Mouse (Mus musculus) embryonic facial prominence, embryonic 13.5 days (tissue): Measurements from ENCODE around the gene Coro7. TPM values are rescaled to one million over a fixed set of nuclear protein-coding genes. Genes with fewer than 3 reads are reported as not detected.

ENCODE experiments used
- ATAC-seq: fragments of 200-750 bp; cut with Nextera tagmentation; 2 replicates; pipeline ENCODE4 v1.8.0; 2017; ENCODE audit warnings: low read depth; ENCODE audit not compliant: insufficient number of reproducible peaks, insufficient read depth, low FRiP score, low TSS enrichment
- H3K27ac ChIP-seq: fragments of 300-500 bp; sonication (generic); 2 replicates; pipeline ENCODE4 v1.5.1; 2015; ENCODE audit warnings: moderate library complexity, mild to moderate bottlenecking, inconsistent platforms
- H3K27me3 ChIP-seq: fragments of 300-500 bp; sonication (generic); 2 replicates; pipeline ENCODE4 v1.6.1; 2015; ENCODE audit warnings: mild to moderate bottlenecking, inconsistent platforms
- H3K36me3 ChIP-seq: fragments of 300-500 bp; sonication (generic); 2 replicates; pipeline ENCODE4 v1.6.1; 2015; ENCODE audit warnings: mild to moderate bottlenecking, inconsistent platforms
- H3K4me1 ChIP-seq: fragments of 300-500 bp; sonication (generic); 2 replicates; pipeline ENCODE4 v1.6.1; 2015; ENCODE audit warnings: inconsistent platforms
- H3K4me2 ChIP-seq: fragments of 300-500 bp; sonication (generic); 2 replicates; pipeline ENCODE4 v1.6.1; 2015; ENCODE audit warnings: moderate library complexity, mild to moderate bottlenecking, inconsistent platforms
- H3K4me3 ChIP-seq: fragments of 300-500 bp; sonication (generic); 2 replicates; pipeline ENCODE4 v1.5.1; 2015; ENCODE audit warnings: mild to moderate bottlenecking, inconsistent platforms
- H3K9ac ChIP-seq: fragments of 300-500 bp; sonication (generic); 2 replicates; pipeline ENCODE4 v1.6.1; 2015; ENCODE audit warnings: mild to moderate bottlenecking, inconsistent platforms
- H3K9me3 ChIP-seq: fragments of 300-500 bp; sonication (generic); 2 replicates; pipeline ENCODE4 v1.6.1; 2016; ENCODE audit warnings: inconsistent platforms
- WGBS: fragments of 180-500 bp; shearing (Covaris S2); methylation state at CpG from one replicate; pipeline ENCODE4 v1.1.7; 2015; ENCODE audit warnings: mixed read lengths; 5-methylcytosine and 5-hydroxymethylcytosine counted together
- polyA plus RNA-seq: library from polyadenylated mRNA; unstranded; fragments of >200 nt; fragmentation: Nextera tagmentation; extraction: Ambion mirVana; gene quantifications from 2 replicates; pipeline ENCODE4 v1.2.1, GENCODE M21; 2015

The Coro7 gene
- polyA plus RNA-seq, 1 experiment from 2014 or later = 16.9 TPM

GRCm38 (mm10) chr16:4633661-4634060 lies 45.9 kb downstream of the Coro7 start:
- Histone ChIP-seq H3K27ac (no peak overlapping the region), H3K4me2 (no peak overlapping the region), H3K36me3 (peaks cover 34% of the 10 kb centered on the region), H3K4me1 (peaks cover 10% of the 10 kb centered on the region; the same call in 1 of the 2 replicates), H3K9me3 (no peaks in the 10 kb centered on the region), H3K9ac (no peak overlapping the region), H3K4me3 (no peak overlapping the region), H3K27me3 (no peaks in the 10 kb centered on the region)
- no peak for ATAC-seq
- WGBS = 87% methylated on average over 3 of the region's 3 CpGs

- Histone ChIP-seq H3K27me3 (no peaks in the 10 kb centered on the region), H3K4me2 (no peak overlapping the region), H3K4me1 (peaks cover 10% of the 10 kb centered on the region; the same call in 1 of the 2 replicates), H3K36me3 (peaks cover 42% of the 10 kb centered on the region), H3K9me3 (no peaks in the 10 kb centered on the region), H3K9ac (0 out of 2 replicates have a peak overlapping the region, but pooled peaks have one; percentile 6), H3K4me3 (no peak overlapping the region), H3K27ac (no peak overlapping the region)
- 39% methylated on average over 7 of the region's 7 CpGs for WGBS
- ATAC-seq = no peak
These were observed 47.5 kb downstream of the Coro7 start for GRCm38 (mm10) chr16:4632050-4632449.

DNA sequence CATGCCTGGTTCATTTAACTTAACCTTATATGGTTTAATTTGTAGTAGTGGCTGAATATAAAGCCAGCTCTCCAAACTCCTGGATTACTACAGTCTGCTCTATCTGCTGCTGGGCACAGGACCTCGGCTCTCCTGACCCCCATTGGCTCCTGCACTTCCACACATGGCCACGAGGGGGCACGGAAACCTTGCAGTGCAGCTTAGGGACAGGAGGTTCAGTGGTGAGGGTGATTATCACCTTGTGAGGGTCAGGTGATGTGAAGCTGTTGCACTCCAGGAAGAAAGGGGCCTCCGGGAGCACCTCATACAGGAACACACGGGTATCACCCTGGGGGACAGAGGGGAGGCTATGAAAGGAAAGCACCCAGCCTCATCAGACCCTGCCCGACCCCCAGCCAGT lies 49.6 kb downstream of the Coro7 start:
- 23% methylated on average over 6 of the region's 6 CpGs for WGBS
- H3K27me3 ChIP-seq = no peaks in the 10 kb centered on the region
- H3K9me3 ChIP-seq = no peaks in the 10 kb centered on the region
- no peak overlapping the region for H3K4me2 ChIP-seq
- no peak overlapping the region for H3K4me3 ChIP-seq
- H3K36me3 ChIP-seq = peaks cover 45% of the 10 kb centered on the region
- peaks cover 6% of the 10 kb centered on the region; the same call in 1 of the 2 replicates for H3K4me1 ChIP-seq
- H3K9ac ChIP-seq = no peak overlapping the region
- ATAC-seq = 0 out of 2 replicates have a peak, but pooled peaks have one; percentile 4
- no peak overlapping the region for H3K27ac ChIP-seq

GRCm38 (mm10) chr16:4628898-4629419 lies 50.6 kb downstream of the Coro7 start:
- H3K9ac ChIP-seq = no peak overlapping the region
- H3K36me3 ChIP-seq = peaks cover 35% of the 10 kb centered on the region
- H3K27me3 ChIP-seq = no peaks in the 10 kb centered on the region
- no peak overlapping the region for H3K4me3 ChIP-seq
- no peaks in the 10 kb centered on the region for H3K9me3 ChIP-seq
- 92% methylated on average over 9 of the region's 9 CpGs for WGBS
- peaks cover 9% of the 10 kb centered on the region for H3K4me1 ChIP-seq
- no peak overlapping the region for H3K27ac ChIP-seq
- no peak for ATAC-seq
- no peak overlapping the region for H3K4me2 ChIP-seq

DNA sequence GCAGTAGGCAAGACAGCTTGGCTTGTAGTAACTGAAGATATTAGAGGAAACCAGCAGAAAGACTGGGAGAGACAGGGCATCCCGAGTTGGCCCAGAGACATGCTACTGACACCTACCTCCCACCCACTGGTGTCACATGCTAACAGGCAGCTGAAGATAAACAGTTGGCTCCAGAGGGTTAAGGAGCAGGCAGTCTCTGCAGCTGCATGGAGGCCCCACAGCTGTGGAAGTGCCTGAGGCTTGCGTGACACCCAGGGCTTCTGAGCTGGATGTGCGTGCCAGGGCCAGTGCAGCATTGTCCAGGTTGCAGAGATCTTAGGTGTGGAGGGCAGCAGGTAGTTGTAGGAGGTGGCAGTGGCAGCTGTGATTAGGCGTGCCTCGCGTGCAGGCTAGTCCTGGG lies 52.5 kb downstream of the Coro7 start:
- Histone ChIP-seq H3K27ac (no peak overlapping the region), H3K4me3 (no peak overlapping the region), H3K4me2 (no peak overlapping the region), H3K36me3 (peaks cover 30% of the 10 kb centered on the region), H3K9me3 (no peaks in the 10 kb centered on the region), H3K27me3 (no peaks in the 10 kb centered on the region), H3K9ac (no peak overlapping the region), H3K4me1 (peaks cover 23% of the 10 kb centered on the region)
- 84% methylated on average over 6 of the region's 6 CpGs for WGBS
- no peak for ATAC-seq

- peaks cover 25% of the 10 kb centered on the region; the same call in 1 of the 2 replicates for H3K36me3 ChIP-seq
- peak; percentile 62; the same call in 1 of the 2 replicates for ATAC-seq
- peak within 1 kb of the TSS; percentile 89 for H3K9ac ChIP-seq
- H3K27ac ChIP-seq = peak within 1 kb of the TSS; percentile 87
- H3K27me3 ChIP-seq = no peaks in the 10 kb centered on the region
- H3K4me1 ChIP-seq = peaks cover 23% of the 10 kb centered on the region
- WGBS = under 1% methylated on average over 56 of the region's 56 CpGs
- peak within 1 kb of the TSS; percentile 79 for H3K4me3 ChIP-seq
- peak within 1 kb of the TSS; percentile 79 for H3K4me2 ChIP-seq
- H3K9me3 ChIP-seq = no peaks in the 10 kb centered on the region
These were observed 55.0 kb downstream of the Coro7 start, which contains the start of gene Pam16 for GRCm38 (mm10) chr16:4624481-4625110. Gene Pam16 (minus strand): TSS chr16:4624988.

GRCm38 (mm10) chr16:4624074-4624473 lies 55.5 kb downstream of the Coro7 start:
- H3K36me3 ChIP-seq = peaks cover 22% of the 10 kb centered on the region; the same call in 1 of the 2 replicates
- whole genome bisulfite sequencing = 17% methylated on average over 9 of the region's 9 CpGs
- H3K4me1 ChIP-seq = peaks cover 23% of the 10 kb centered on the region
- H3K27me3 ChIP-seq = no peaks in the 10 kb centered on the region
- ATAC-seq = no peak
- H3K4me2 ChIP-seq = peak overlapping the region; percentile 79
- H3K9me3 ChIP-seq = no peaks in the 10 kb centered on the region
- peak overlapping the region; percentile 79 for H3K4me3 ChIP-seq
- peak overlapping the region; percentile 89 for H3K9ac ChIP-seq
- peak overlapping the region; percentile 87 for H3K27ac ChIP-seq

DNA sequence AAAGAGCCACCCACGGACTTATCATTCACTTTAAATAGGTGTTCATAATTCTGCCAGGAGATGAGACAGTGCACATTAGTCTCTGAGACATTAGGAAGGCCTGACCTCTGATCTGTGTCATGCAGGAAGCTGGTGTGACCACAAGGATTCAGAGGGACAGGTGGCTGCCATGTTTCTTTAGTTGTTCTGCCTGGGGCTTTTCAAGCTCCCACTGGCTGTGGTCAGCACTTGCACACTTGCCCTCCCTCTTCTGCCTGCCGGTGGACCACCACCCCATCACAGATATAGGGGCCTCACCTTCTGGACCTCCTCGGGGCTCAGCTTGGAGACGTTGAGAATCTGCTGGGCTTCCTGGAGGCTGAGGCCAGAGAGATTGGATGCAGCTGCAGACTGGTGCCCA lies 62.7 kb downstream of the Coro7 start:
- H3K27me3 ChIP-seq = no peaks in the 10 kb centered on the region
- H3K9me3 ChIP-seq = no peaks in the 10 kb centered on the region
- H3K27ac ChIP-seq = no peak overlapping the region
- ATAC-seq = no peak
- 74% methylated on average over 4 of the region's 4 CpGs for WGBS
- H3K4me1 ChIP-seq = no peaks in the 10 kb centered on the region
- no peak overlapping the region for H3K9ac ChIP-seq
- no peak overlapping the region for H3K4me2 ChIP-seq
- H3K4me3 ChIP-seq = no peak overlapping the region
- H3K36me3 ChIP-seq = peaks cover 76% of the 10 kb centered on the region

DNA sequence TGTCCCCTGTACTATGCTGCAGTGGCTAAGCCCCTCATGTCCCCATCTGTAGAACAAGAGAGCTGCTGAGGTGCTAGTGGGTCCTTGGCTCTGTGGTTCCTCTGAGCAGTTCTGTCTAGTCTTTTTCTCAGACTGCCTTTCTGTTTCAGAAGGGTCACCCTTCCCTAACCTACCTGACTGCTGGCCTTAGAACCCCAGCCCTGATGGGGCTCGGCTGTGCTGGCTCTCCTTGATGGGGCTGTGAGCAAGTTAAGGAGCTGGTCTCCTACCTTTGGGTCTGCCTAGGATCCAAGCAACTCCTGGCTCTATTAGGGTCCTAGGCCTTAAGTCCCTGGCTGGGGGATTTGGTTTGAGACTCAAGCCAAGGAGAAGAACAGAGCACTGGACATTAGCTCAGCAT lies 64.3 kb downstream of the Coro7 start:
- Histone ChIP-seq H3K27ac (no peak overlapping the region), H3K9ac (no peak overlapping the region), H3K36me3 (peaks cover 91% of the 10 kb centered on the region), H3K4me2 (no peak overlapping the region), H3K9me3 (no peaks in the 10 kb centered on the region), H3K4me3 (no peak overlapping the region), H3K4me1 (no peaks in the 10 kb centered on the region), H3K27me3 (no peaks in the 10 kb centered on the region)
- WGBS = 95% methylated on average over 1 of the region's 1 CpGs
- no peak for ATAC-seq

GRCm38 (mm10) chr16:4614639-4615038 lies 64.9 kb downstream of the Coro7 start:
- no peak overlapping the region for H3K4me2 ChIP-seq
- H3K4me1 ChIP-seq = no peaks in the 10 kb centered on the region
- H3K36me3 ChIP-seq = peaks cover 93% of the 10 kb centered on the region
- 92% methylated on average over 3 of the region's 3 CpGs for WGBS
- H3K9me3 ChIP-seq = no peaks in the 10 kb centered on the region
- H3K27me3 ChIP-seq = no peaks in the 10 kb centered on the region
- H3K4me3 ChIP-seq = no peak overlapping the region
- H3K9ac ChIP-seq = no peak overlapping the region
- ATAC-seq = no peak
- H3K27ac ChIP-seq = no peak overlapping the region

- no peak overlapping the region for H3K4me2 ChIP-seq
- H3K9ac ChIP-seq = no peak overlapping the region
- WGBS = 90% methylated on average over 9 of the region's 9 CpGs
- peaks cover 97% of the 10 kb centered on the region for H3K36me3 ChIP-seq
- no peaks in the 10 kb centered on the region for H3K4me1 ChIP-seq
- H3K27me3 ChIP-seq = no peaks in the 10 kb centered on the region
- H3K27ac ChIP-seq = no peak overlapping the region
- no peaks in the 10 kb centered on the region for H3K9me3 ChIP-seq
- no peak overlapping the region for H3K4me3 ChIP-seq
- no peak for ATAC-seq
These were observed 65.8 kb downstream of the Coro7 start for GRCm38 (mm10) chr16:4613736-4614135.

GRCm38 (mm10) chr16:4611676-4612075 lies 67.9 kb downstream of the Coro7 start:
- ATAC-seq = no peak
- Histone ChIP-seq H3K4me1 (peaks cover 19% of the 10 kb centered on the region), H3K9me3 (no peaks in the 10 kb centered on the region), H3K4me2 (no peak overlapping the region), H3K27me3 (no peaks in the 10 kb centered on the region), H3K27ac (no peak overlapping the region), H3K4me3 (no peak overlapping the region), H3K9ac (no peak overlapping the region), H3K36me3 (peaks cover 83% of the 10 kb centered on the region)
- WGBS = 84% methylated on average over 7 of the region's 7 CpGs
